Mouse (Mus musculus) liver, postnatal 0 days (tissue): ENCODE data around the gene Gp5. TPM values are rescaled to one million over a fixed set of nuclear protein-coding genes. Genes with fewer than 3 reads are reported as not detected.

Experiments
- ATAC-seq: fragments of 200-750 bp; cut with Nextera tagmentation; 2 replicates; pipeline ENCODE4 v1.8.0; 2017; ENCODE audit warnings: mild to moderate bottlenecking, moderate library complexity
- DNase-seq: peaks from one replicate; pipeline ENCODE4 v3.0.0-alpha.2; 2016
- H3K27ac ChIP-seq: fragments of 300-500 bp; sonication (generic); 2 replicates; pipeline ENCODE4 v1.5.1; 2014; ENCODE audit warnings: antibody characterized with exemption, moderate library complexity, mild to moderate bottlenecking, low read depth
- H3K27me3 ChIP-seq: fragments of 300-500 bp; sonication (generic); 2 replicates; pipeline ENCODE4 v1.6.1; 2014; ENCODE audit warnings: low read length, control low read depth, mixed read lengths; ENCODE audit not compliant: insufficient read depth
- H3K36me3 ChIP-seq: fragments of 300-500 bp; sonication (generic); replicated peaks from 2 replicates; pipeline ENCODE4 v1.6.1; 2014; ENCODE audit warnings: mild to moderate bottlenecking, control low read depth, low read length, moderate library complexity, mixed read lengths; ENCODE audit not compliant: insufficient read depth
- H3K4me1 ChIP-seq: fragments of 300-500 bp; sonication (generic); 2 replicates; pipeline ENCODE4 v1.6.1; 2014; ENCODE audit warnings: antibody characterized with exemption, mild to moderate bottlenecking, control low read depth; ENCODE audit not compliant: insufficient read depth
- H3K4me2 ChIP-seq: fragments of 300-500 bp; sonication (generic); 2 replicates; pipeline ENCODE4 v1.6.1; 2014; ENCODE audit warnings: low read depth, mild to moderate bottlenecking, low read length, moderate library complexity, mixed read lengths
- H3K4me3 ChIP-seq: fragments of 300-500 bp; sonication (generic); 2 replicates; pipeline ENCODE4 v1.5.1; 2014; ENCODE audit warnings: low read depth, low read length
- H3K9ac ChIP-seq: fragments of 300-500 bp; sonication (generic); replicated peaks from 2 replicates; pipeline ENCODE4 v1.6.1; 2014; ENCODE audit warnings: mild to moderate bottlenecking, moderate library complexity
- H3K9me3 ChIP-seq: fragments of 300-500 bp; sonication (generic); 2 replicates; pipeline ENCODE4 v1.6.1; 2016; ENCODE audit warnings: mild to moderate bottlenecking, control low read depth, low read length, mixed read lengths
- CTCF ChIP-seq: sonication (generic); IDR thresholded peaks from 2 replicates; pipeline ENCODE4 v1.5.1; 2016; ENCODE audit warnings: antibody characterized with exemption, low read depth
- EP300 ChIP-seq: IDR thresholded peaks from 2 replicates; pipeline ENCODE4 v1.6.1; 2016; ENCODE audit warnings: antibody characterized with exemption, low read depth, mild to moderate bottlenecking
- WGBS: fragments of 180-500 bp; shearing (Covaris S2); extraction: QIAGEN DNeasy Blood & Tissue Kit; methylation state at CpG from one replicate; pipeline ENCODE4 v1.1.7; 2014; ENCODE audit not compliant: insufficient replicate concordance; 5-methylcytosine and 5-hydroxymethylcytosine counted together
- polyA plus RNA-seq: library from polyadenylated mRNA; unstranded; fragments of >200 nt; fragmentation: Nextera tagmentation; extraction: Ambion mirVana; gene quantifications from 2 replicates; pipeline ENCODE4 v1.2.1, GENCODE M21; 2015

Gp5 gene
- polyA plus RNA-seq, 1 experiment from 2014 or later = 17.5 TPM

- H3K4me2 ChIP-seq = no peak overlapping the region
- H3K9ac ChIP-seq = no peak overlapping the region
- peaks cover 9% of the 10 kb centered on the region for H3K4me1 ChIP-seq
- no peaks in the 10 kb centered on the region for H3K27me3 ChIP-seq
- no peak for TF ChIP-seq CTCF
- no peak for DNase-seq
- WGBS = 71% methylated on average over 7 of the region's 7 CpGs
- H3K36me3 ChIP-seq = no peaks in the 10 kb centered on the region
- peak overlapping the region; percentile 53; the same call in 1 of the 2 replicates for H3K27ac ChIP-seq
- H3K9me3 ChIP-seq = no peaks in the 10 kb centered on the region
- H3K4me3 ChIP-seq = no peak overlapping the region
- ATAC-seq = no peak
Measured at GRCm38 (mm10) chr16:30258441-30258840, 52.1 kb downstream of the Gp5 start.

GRCm38 (mm10) chr16:30257718-30258117, 52.9 kb downstream of the Gp5 start:
- Histone ChIP-seq H3K27ac (peak overlapping the region; percentile 53; the same call in 1 of the 2 replicates), H3K4me3 (no peak overlapping the region), H3K27me3 (no peaks in the 10 kb centered on the region), H3K4me1 (peaks cover 9% of the 10 kb centered on the region), H3K4me2 (no peak overlapping the region), H3K9me3 (no peaks in the 10 kb centered on the region), H3K36me3 (no peaks in the 10 kb centered on the region), H3K9ac (no peak overlapping the region)
- 33% methylated on average over 9 of the region's 9 CpGs for WGBS
- TF ChIP-seq CTCF (no peak), EP300 (no peak)
- DNase-seq (peak; percentile 45), ATAC-seq (peak; percentile 26)

Other genes starting within 250 kb of the Gp5 start
- gene Hes1, start 246.4 kb downstream of the Gp5 start, polyA plus RNA-seq = 14.3 and 20.1 TPM in 2 replicates
- 10.9 and 12.0 TPM in 2 replicates for gene Cpn2, start 43.3 kb downstream of the Gp5 start, polyA plus RNA-seq
- gene Lrrc15, start 27.5 kb downstream of the Gp5 start, polyA plus RNA-seq = 0.11 TPM in 2 replicates
- gene Atp13a3, start 95.2 kb upstream of the Gp5 start, polyA plus RNA-seq = 9.0 and 9.9 TPM in 2 replicates
- gene Tmem44, start 240.1 kb upstream of the Gp5 start, polyA plus RNA-seq = 0.73 and 0.89 TPM in 2 replicates